Mouse (Mus musculus) neural tube, embryonic 14.5 days (tissue): ENCODE measurements around the gene Myl7. TPM values are rescaled to one million over a fixed set of nuclear protein-coding genes. Genes with fewer than 3 reads are reported as not detected.

Source experiments
- ATAC-seq: fragments of 200-750 bp; cut with Nextera tagmentation; 2 replicates; pipeline ENCODE4 v1.8.0; 2017; ENCODE audit warnings: low read depth, mild to moderate bottlenecking, moderate TSS enrichment, moderate library complexity
- H3K27ac ChIP-seq: fragments of 300-500 bp; sonication (generic); 2 replicates; pipeline ENCODE4 v1.5.1; 2014; ENCODE audit warnings: low read depth, mild to moderate bottlenecking, control low read depth, low read length, moderate library complexity, mixed read lengths
- H3K27me3 ChIP-seq: fragments of 300-500 bp; sonication (generic); 2 replicates; pipeline ENCODE4 v1.6.1; 2014; ENCODE audit warnings: low read length; ENCODE audit not compliant: control insufficient read depth, insufficient read depth
- H3K36me3 ChIP-seq: fragments of 300-500 bp; sonication (generic); 2 replicates; pipeline ENCODE4 v1.6.1; 2014; ENCODE audit warnings: low read length, mixed read lengths; ENCODE audit not compliant: control insufficient read depth, insufficient read depth
- H3K4me1 ChIP-seq: fragments of 300-500 bp; sonication (generic); 2 replicates; pipeline ENCODE4 v1.6.1; 2014; ENCODE audit warnings: low read length; ENCODE audit not compliant: control insufficient read depth, insufficient read depth
- H3K4me2 ChIP-seq: fragments of 300-500 bp; sonication (generic); 2 replicates; pipeline ENCODE4 v1.6.1; 2014; ENCODE audit warnings: mild to moderate bottlenecking, low read depth, low read length, control low read depth
- H3K4me3 ChIP-seq: fragments of 300-500 bp; sonication (generic); 2 replicates; pipeline ENCODE4 v1.5.1; 2014; ENCODE audit warnings: low read depth, low read length, control low read depth, mixed read lengths
- H3K9ac ChIP-seq: fragments of 300-500 bp; sonication (generic); replicated peaks from 2 replicates; pipeline ENCODE4 v1.6.1; 2014; ENCODE audit warnings: low read depth, mild to moderate bottlenecking, control low read depth, low read length, mixed read lengths
- H3K9me3 ChIP-seq: fragments of 300-500 bp; sonication (generic); 2 replicates; pipeline ENCODE4 v1.6.1; 2016; ENCODE audit warnings: low read length; ENCODE audit not compliant: control insufficient read depth
- WGBS: fragments of 180-500 bp; shearing (Covaris S2); extraction: QIAGEN DNeasy Blood & Tissue Kit; methylation state at CpG from one replicate; pipeline ENCODE4 v1.1.7; 2014; 5-methylcytosine and 5-hydroxymethylcytosine counted together
- polyA plus RNA-seq: library from polyadenylated mRNA; unstranded; fragments of >200 nt; fragmentation: Nextera tagmentation; extraction: Ambion mirVana; gene quantifications from 2 replicates; pipeline ENCODE4 v1.2.1, GENCODE M21; 2014

Myl7 gene
- polyA plus RNA-seq, 1 experiment from 2014 or later, result not detected

- 95% methylated on average over 12 of the region's 12 CpGs for whole genome bisulfite sequencing
- Histone ChIP-seq H3K9ac (no peak overlapping the region), H3K4me1 (no peaks in the 10 kb centered on the region), H3K27ac (no peak overlapping the region), H3K9me3 (no peaks in the 10 kb centered on the region), H3K4me3 (no peak overlapping the region), H3K36me3 (peaks cover 10% of the 10 kb centered on the region), H3K27me3 (no peaks in the 10 kb centered on the region), H3K4me2 (no peak overlapping the region)
- no peak for ATAC-seq
These were observed 30.3 kb downstream of the Myl7 start for GRCm38 (mm10) chr11:5868324-5868723.

GRCm38 (mm10) chr11:5867196-5867595 is 31.4 kb downstream of the Myl7 start:
- peaks cover 10% of the 10 kb centered on the region for H3K36me3 ChIP-seq
- H3K27me3 ChIP-seq, result peaks cover 2% of the 10 kb centered on the region
- H3K9me3 ChIP-seq, result no peaks in the 10 kb centered on the region
- WGBS, result 86% methylated on average over 2 of the region's 2 CpGs
- ATAC-seq, result no peak
- no peak overlapping the region for H3K9ac ChIP-seq
- no peak overlapping the region for H3K27ac ChIP-seq
- H3K4me3 ChIP-seq, result no peak overlapping the region
- no peaks in the 10 kb centered on the region for H3K4me1 ChIP-seq
- no peak overlapping the region for H3K4me2 ChIP-seq

- ATAC-seq, result no peak
- no peak overlapping the region for H3K27ac ChIP-seq
- no peaks in the 10 kb centered on the region for H3K9me3 ChIP-seq
- H3K27me3 ChIP-seq, result peaks cover 16% of the 10 kb centered on the region
- H3K4me1 ChIP-seq, result 0 out of 2 replicates have a peak, but pooled peaks cover 2% of the 10 kb centered on the region
- WGBS, result 20% methylated on average over 15 of the region's 15 CpGs
- H3K9ac ChIP-seq, result no peak overlapping the region
- H3K4me2 ChIP-seq, result peak overlapping the region; percentile 43
- no peaks in the 10 kb centered on the region for H3K36me3 ChIP-seq
- peak overlapping the region; percentile 23; the same call in 1 of the 2 replicates for H3K4me3 ChIP-seq
These were observed 36.0 kb downstream of the Myl7 start for GRCm38 (mm10) chr11:5862394-5863105.

GRCm38 (mm10) chr11:5861678-5862393 is 36.7 kb downstream of the Myl7 start, which contains the start of gene Aebp1:
Gene Aebp1 (plus strand): TSS chr11:5861947.
- Histone ChIP-seq H3K9me3 (no peaks in the 10 kb centered on the region), H3K27ac (no peak within 1 kb of the TSS), H3K27me3 (peaks cover 16% of the 10 kb centered on the region), H3K4me1 (0 out of 2 replicates have a peak, but pooled peaks cover 2% of the 10 kb centered on the region), H3K4me3 (peak within 1 kb of the TSS; percentile 23), H3K36me3 (no peaks in the 10 kb centered on the region), H3K9ac (0 out of 2 replicates have a peak within 1 kb of the TSS, but pooled peaks have one; percentile 34), H3K4me2 (peak within 1 kb of the TSS; percentile 43)
- ATAC-seq, result no peak
- 5% methylated on average over 46 of the region's 59 CpGs for WGBS

GRCm38 (mm10) chr11:5860639-5861038 is 37.9 kb downstream of the Myl7 start:
- 63% methylated on average over 6 of the region's 6 CpGs for WGBS
- ATAC-seq, result no peak

GRCm38 (mm10) chr11:5859883-5860550 is 38.6 kb downstream of the Myl7 start:
- 89% methylated on average over 13 of the region's 13 CpGs for WGBS

More at GRCm38 (mm10) chr11:5860639-5861038, 37.9 kb downstream of the Myl7 start:
- H3K4me3 ChIP-seq, result no peak overlapping the region
- no peak overlapping the region for H3K4me2 ChIP-seq
- H3K27me3 ChIP-seq, result peaks cover 16% of the 10 kb centered on the region
- no peaks in the 10 kb centered on the region for H3K36me3 ChIP-seq
- H3K9ac ChIP-seq, result no peak overlapping the region
- H3K9me3 ChIP-seq, result no peaks in the 10 kb centered on the region
- H3K27ac ChIP-seq, result no peak overlapping the region
- H3K4me1 ChIP-seq, result 0 out of 2 replicates have a peak, but pooled peaks cover 2% of the 10 kb centered on the region

GRCm38 (mm10) chr11:5858723-5859122 is 39.9 kb downstream of the Myl7 start:
- H3K9ac ChIP-seq, result no peak overlapping the region
- peaks cover 16% of the 10 kb centered on the region for H3K27me3 ChIP-seq
- 86% methylated on average over 1 of the region's 1 CpGs for WGBS
- no peaks in the 10 kb centered on the region for H3K36me3 ChIP-seq
- 0 out of 2 replicates have a peak, but pooled peaks cover 2% of the 10 kb centered on the region for H3K4me1 ChIP-seq
- no peak overlapping the region for H3K4me2 ChIP-seq
- H3K4me3 ChIP-seq, result no peak overlapping the region
- H3K27ac ChIP-seq, result no peak overlapping the region
- no peaks in the 10 kb centered on the region for H3K9me3 ChIP-seq
- ATAC-seq, result no peak

More at GRCm38 (mm10) chr11:5859883-5860550, 38.6 kb downstream of the Myl7 start:
- no peak for ATAC-seq
- no peak overlapping the region for H3K9ac ChIP-seq
- H3K4me3 ChIP-seq, result no peak overlapping the region
- H3K4me2 ChIP-seq, result no peak overlapping the region
- H3K4me1 ChIP-seq, result 0 out of 2 replicates have a peak, but pooled peaks cover 2% of the 10 kb centered on the region
- H3K27ac ChIP-seq, result no peak overlapping the region
- no peaks in the 10 kb centered on the region for H3K36me3 ChIP-seq
- H3K27me3 ChIP-seq, result peaks cover 16% of the 10 kb centered on the region
- no peaks in the 10 kb centered on the region for H3K9me3 ChIP-seq

GRCm38 (mm10) chr11:5856479-5857130 is 42.0 kb downstream of the Myl7 start:
- H3K36me3 ChIP-seq, result no peaks in the 10 kb centered on the region
- H3K27me3 ChIP-seq, result peaks cover 8% of the 10 kb centered on the region
- no peak overlapping the region for H3K4me3 ChIP-seq
- H3K4me2 ChIP-seq, result no peak overlapping the region
- no peak overlapping the region for H3K9ac ChIP-seq
- WGBS, result 80% methylated on average over 8 of the region's 8 CpGs
- ATAC-seq, result no peak
- no peaks in the 10 kb centered on the region for H3K4me1 ChIP-seq
- no peaks in the 10 kb centered on the region for H3K9me3 ChIP-seq
- H3K27ac ChIP-seq, result no peak overlapping the region
